Mouse (Mus musculus): ENCODE results near the gene Cdip1.

DNA sequence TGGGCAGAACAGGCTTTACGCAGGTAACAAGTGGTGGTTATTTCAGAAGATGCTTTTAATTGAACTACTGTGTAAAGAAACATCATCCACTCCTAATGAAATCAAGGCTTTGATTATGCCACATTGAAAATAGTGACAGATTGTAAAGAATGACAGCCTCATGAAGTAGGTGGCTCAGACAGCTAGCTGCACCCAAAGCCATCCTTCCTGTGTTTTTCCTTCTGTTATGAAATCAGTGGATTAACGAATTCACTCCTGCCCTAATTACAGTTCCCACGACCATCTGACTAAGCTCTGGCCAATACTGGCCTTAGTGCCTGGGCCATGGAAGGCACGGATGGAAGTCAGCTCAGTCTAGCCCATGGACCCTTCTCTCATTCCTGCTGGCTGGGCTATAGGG, 11.2 kb downstream of the Cdip1 start:
- TF ChIP-seq CTCF (IDR thresholded peaks at IDR 0.05; ENCODE audit: low read depth) (no peak), EP300 (optimal IDR thresholded peaks at IDR 0.05) (no peak)

All from stomach, postnatal 0 days (tissue).